Mouse (Mus musculus): ENCODE measurements at regions not wholly inside any gene's neighbourhood (a gene's known extent, or its start where the extent isn't known, plus 50 kb on each side); places are given as distances from the start of the nearest gene placed in this dataset.
A peak's percentile ranks its signal among the peaks of the same experiment; 100 is the strongest.

DNA sequence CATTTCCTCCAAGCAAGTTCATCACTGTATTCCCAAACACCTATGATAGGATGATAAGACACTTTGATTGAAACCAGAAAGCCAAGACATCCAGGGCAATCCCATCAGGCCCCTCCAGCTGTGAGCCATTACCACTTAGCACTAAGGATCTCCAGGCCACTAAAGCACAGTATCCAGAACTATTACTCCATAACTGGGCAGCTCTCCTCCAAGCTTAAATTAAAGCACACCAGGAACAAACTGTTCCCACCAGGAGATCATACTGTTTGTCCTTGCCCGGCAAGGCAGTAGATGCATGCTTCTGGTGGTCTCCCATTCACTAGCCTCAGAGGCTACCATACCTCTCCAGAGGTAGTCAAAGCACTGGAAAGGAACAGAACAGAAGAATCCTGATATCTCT lies 193.3 kb downstream of the Gm12728 start:
- Histone ChIP-seq H3K4me1 (replicated peaks) (no peaks in the 10 kb centered on the region), H3K4me3 (no peak overlapping the region), H3K4me2 (no peak overlapping the region), H3K9ac (no peak overlapping the region), H3K27me3 (no peaks in the 10 kb centered on the region), H3K9me3 (no peaks in the 10 kb centered on the region), H3K36me3 (no peaks in the 10 kb centered on the region), H3K27ac (replicated peaks) (no peak overlapping the region)
- no peak for ATAC-seq (ENCODE audit: low FRiP score, low read depth)
- 81% methylated on average over 1 of the region's 1 CpGs for WGBS

DNA sequence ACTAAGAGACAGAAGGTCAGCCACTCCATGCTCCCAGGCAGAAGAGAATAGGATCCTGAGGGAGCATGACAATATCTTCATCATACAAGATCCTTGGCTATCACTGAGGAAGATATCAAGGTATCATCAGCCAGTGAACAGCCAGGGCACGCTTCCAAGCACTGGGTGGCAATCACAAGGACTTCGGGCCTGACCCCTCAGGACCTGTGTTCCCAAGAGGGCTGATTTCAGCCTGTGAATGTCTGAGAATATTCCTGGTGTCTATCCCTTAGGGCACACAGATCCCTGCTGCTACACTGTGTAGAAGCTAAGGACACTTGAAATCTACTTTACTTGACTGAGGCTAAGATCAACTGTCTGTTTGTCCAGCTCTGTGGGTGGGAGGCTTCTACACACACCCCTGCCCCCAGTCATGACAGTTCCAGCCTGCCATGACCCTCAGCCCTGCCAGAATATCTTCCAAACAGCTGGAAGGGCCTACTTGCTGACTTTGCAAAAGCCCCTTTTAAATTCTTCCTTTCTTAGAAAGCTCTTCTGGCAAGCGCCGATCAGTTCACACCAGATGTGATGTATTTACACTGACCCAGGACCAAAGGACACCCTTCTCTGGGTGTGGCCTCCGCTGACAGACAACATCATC lies 198.4 kb downstream of the Gm12728 start:
- Histone ChIP-seq H3K9ac (no peak overlapping the region), H3K27ac (replicated peaks) (no peak overlapping the region), H3K9me3 (no peaks in the 10 kb centered on the region), H3K36me3 (no peaks in the 10 kb centered on the region), H3K4me3 (no peak overlapping the region), H3K4me2 (no peak overlapping the region), H3K4me1 (replicated peaks) (no peaks in the 10 kb centered on the region), H3K27me3 (no peaks in the 10 kb centered on the region)
- no peak for ATAC-seq (ENCODE audit: low FRiP score, low read depth)
- WGBS: 85% methylated on average over 5 of the region's 5 CpGs

DNA sequence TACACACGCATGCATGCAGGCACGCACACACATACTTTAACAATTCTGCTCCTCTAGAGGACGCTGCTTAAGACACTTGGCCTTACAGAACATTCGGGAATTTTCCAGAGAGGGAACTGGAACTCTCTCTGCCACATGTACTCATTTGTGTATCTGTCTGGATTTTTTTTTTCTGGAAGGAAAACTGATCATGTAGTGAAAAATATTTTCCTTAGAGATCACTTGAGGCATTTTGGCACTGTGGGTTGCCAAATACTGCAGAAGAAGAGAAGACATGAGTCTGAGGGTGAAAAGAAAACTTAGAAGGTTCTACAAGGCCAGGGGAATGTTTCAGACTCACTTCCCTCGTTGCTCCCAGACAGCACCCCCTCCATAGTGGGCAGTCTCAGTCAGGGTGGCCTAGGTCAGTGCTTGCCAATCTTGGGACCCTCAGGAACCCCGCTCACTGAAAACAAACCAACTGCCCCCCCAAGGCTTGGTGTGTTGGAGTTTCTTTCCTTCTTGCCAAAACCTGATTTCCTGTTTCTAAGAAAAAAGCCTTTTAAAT lies 203.0 kb downstream of the Gm12728 start:
- Histone ChIP-seq H3K9me3 (no peaks in the 10 kb centered on the region), H3K36me3 (no peaks in the 10 kb centered on the region), H3K27me3 (no peaks in the 10 kb centered on the region), H3K27ac (replicated peaks) (no peak overlapping the region), H3K4me3 (no peak overlapping the region), H3K9ac (no peak overlapping the region), H3K4me2 (no peak overlapping the region), H3K4me1 (replicated peaks) (no peaks in the 10 kb centered on the region)
- 85% methylated on average over 6 of the region's 6 CpGs for WGBS
- no peak for ATAC-seq (ENCODE audit: low FRiP score, low read depth)

GRCm38 (mm10) chr4:105994390-105994798 lies 204.7 kb downstream of the Gm12728 start:
- Histone ChIP-seq H3K27me3 (no peaks in the 10 kb centered on the region), H3K36me3 (no peaks in the 10 kb centered on the region), H3K9ac (no peak overlapping the region), H3K9me3 (no peaks in the 10 kb centered on the region), H3K4me2 (no peak overlapping the region), H3K27ac (replicated peaks) (no peak overlapping the region), H3K4me3 (no peak overlapping the region), H3K4me1 (replicated peaks) (no peaks in the 10 kb centered on the region)
- 84% methylated on average over 14 of the region's 14 CpGs for WGBS
- ATAC-seq (ENCODE audit: low FRiP score, low read depth): no peak

DNA sequence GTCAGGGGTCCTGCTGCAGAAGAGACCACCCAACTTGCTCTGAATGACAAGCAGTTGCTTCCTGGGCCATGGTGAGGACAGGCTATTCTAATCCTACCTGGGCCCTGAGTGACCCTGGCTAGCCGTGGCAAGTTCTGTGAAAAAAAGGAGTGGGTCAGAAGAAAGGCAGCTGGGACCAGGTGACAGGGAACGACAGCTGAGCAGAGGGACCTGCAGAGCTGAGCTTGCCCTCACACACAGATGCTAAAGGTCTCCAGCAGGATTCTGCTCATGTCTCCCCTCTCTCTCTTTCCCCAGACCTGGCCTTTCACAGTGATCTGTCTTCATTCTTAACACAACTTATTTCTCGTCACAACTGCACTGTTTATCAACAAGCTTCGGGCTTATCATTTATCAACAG lies 206.4 kb downstream of the Gm12728 start:
- H3K9ac ChIP-seq: no peak overlapping the region
- H3K9me3 ChIP-seq: no peaks in the 10 kb centered on the region
- no peak for ATAC-seq (ENCODE audit: low FRiP score, low read depth)
- 82% methylated on average over 4 of the region's 4 CpGs for whole genome bisulfite sequencing
- no peaks in the 10 kb centered on the region for H3K36me3 ChIP-seq
- no peak overlapping the region for H3K27ac ChIP-seq (replicated peaks)
- no peak overlapping the region for H3K4me2 ChIP-seq
- no peaks in the 10 kb centered on the region for H3K4me1 ChIP-seq (replicated peaks)
- H3K27me3 ChIP-seq: no peaks in the 10 kb centered on the region
- no peak overlapping the region for H3K4me3 ChIP-seq

DNA sequence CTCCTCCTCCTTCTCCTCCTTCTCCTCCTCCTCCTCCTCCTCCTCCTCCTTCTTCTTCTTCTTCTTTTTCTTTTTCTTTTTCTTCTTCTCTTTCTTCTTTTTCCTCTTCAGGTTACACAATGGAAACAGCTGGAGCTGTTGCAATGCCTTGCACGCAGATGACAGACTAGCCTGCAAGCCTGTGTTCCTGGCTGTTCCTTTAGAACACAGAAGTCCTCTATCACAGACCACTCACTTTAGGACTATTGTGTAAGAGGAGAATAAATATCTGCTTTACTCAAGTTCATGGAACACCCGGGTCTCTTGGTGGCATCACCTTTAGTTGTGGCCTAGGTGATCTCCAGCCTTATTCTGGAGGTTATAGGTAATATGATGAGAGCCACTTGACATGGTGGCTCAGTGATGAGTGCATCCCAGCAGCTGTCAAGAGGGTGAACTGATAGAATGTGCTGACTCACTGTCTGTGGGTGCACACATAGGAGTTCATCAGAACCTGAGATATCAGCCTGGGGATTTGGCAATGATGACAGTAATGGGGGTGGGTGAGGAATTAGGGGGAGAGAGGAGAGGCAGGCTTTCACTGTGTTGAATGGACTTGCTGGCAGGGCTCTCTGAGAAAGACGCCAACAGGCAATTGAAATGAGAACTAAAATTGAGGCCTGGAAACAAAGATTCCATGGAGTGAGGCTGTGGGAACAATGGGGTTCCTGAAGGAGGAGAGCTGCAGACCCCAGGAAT lies 207.4 kb downstream of the Gm12728 start:
- no peak for ATAC-seq (ENCODE audit: low FRiP score, low read depth)
- H3K9me3 ChIP-seq: no peaks in the 10 kb centered on the region
- H3K4me3 ChIP-seq: no peak overlapping the region
- no peaks in the 10 kb centered on the region for H3K36me3 ChIP-seq
- no peak overlapping the region for H3K27ac ChIP-seq (replicated peaks)
- no peak overlapping the region for H3K4me2 ChIP-seq
- no peaks in the 10 kb centered on the region for H3K27me3 ChIP-seq
- no peaks in the 10 kb centered on the region for H3K4me1 ChIP-seq (replicated peaks)
- WGBS: 62% methylated on average over 3 of the region's 3 CpGs
- no peak overlapping the region for H3K9ac ChIP-seq

- Histone ChIP-seq H3K27me3 (no peaks in the 10 kb centered on the region), H3K9ac (no peak overlapping the region), H3K4me3 (no peak overlapping the region), H3K36me3 (no peaks in the 10 kb centered on the region), H3K4me1 (replicated peaks) (peaks cover 3% of the 10 kb centered on the region; the same call in 1 of the 2 replicates), H3K4me2 (no peak overlapping the region), H3K9me3 (no peaks in the 10 kb centered on the region), H3K27ac (replicated peaks) (no peak overlapping the region)
- no peak for ATAC-seq (ENCODE audit: low FRiP score, low read depth)
- WGBS: 89% methylated on average over 3 of the region's 3 CpGs
These were observed 212.8 kb downstream of the Gm12728 start for GRCm38 (mm10) chr4:106002516-106002915.

DNA sequence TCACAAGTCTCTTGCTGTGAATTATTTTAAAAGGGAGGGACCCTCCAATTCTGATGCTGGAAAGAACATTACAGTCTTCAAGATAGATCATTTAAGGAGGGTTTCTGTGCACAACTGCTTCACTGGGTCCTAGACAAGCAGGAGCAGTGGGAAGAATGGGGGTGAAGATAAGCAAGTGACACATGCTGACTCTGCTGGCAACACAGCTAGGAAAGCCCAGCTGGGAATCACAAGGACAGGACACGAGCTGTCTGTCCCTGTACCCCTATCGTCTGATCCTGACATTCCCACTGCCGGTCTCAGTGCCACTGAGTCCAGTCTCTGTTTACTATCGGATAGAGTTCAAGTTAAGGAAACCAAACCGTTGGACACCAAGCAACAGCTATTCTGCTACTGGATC lies 216.3 kb downstream of the Gm12728 start:
- no peaks in the 10 kb centered on the region for H3K36me3 ChIP-seq
- H3K4me1 ChIP-seq (replicated peaks): peaks cover 12% of the 10 kb centered on the region
- no peak overlapping the region for H3K9ac ChIP-seq
- H3K27me3 ChIP-seq: no peaks in the 10 kb centered on the region
- no peak overlapping the region for H3K4me2 ChIP-seq
- no peak for ATAC-seq (ENCODE audit: low FRiP score, low read depth)
- no peaks in the 10 kb centered on the region for H3K9me3 ChIP-seq
- WGBS: 92% methylated on average over 5 of the region's 5 CpGs
- H3K27ac ChIP-seq (replicated peaks): no peak overlapping the region
- H3K4me3 ChIP-seq: no peak overlapping the region

DNA sequence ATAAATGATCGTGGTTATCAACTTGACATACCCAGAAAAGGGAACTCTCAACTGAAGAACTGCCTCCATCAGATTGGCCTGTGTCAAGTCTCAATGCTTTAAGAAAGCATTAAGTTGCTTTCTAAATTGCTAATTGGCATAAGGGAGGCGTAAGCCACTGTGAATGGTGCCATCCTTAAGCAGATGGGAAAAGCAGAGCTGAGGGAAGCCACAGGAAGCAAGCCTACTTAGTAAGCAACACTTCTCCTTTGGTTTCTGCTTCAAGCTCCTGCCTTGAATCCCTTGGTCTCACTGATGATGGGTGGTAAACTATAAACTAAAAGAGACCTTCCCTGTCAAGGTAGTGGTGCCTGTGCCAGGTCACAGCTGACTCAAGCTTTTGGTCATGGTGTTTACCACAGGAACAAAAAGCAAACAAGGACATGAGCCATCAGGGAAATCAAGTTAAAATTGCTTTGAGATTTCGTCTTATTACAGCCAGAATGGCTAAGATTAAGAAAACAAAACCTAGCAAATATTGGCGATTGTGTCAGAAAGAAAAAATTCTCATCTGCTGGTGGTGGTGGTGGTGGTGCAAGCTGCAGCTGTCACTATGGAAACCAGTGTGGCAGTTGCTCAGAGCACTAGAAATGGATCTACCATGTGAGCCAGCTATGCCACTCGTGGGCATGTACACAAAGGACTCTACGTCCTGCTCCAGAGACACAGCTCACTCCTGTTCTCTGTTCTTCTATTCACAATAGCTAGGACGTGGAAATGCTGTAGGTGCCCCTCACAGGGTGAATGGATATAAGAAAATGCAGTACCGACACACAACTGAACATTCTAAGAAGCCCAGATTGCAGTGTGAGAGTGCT lies 217.9 kb downstream of the Gm12728 start:
- 54% methylated on average over 8 of the region's 8 CpGs for WGBS
- Histone ChIP-seq H3K27me3 (no peaks in the 10 kb centered on the region), H3K9ac (no peak overlapping the region), H3K4me2 (no peak overlapping the region), H3K36me3 (no peaks in the 10 kb centered on the region), H3K9me3 (no peaks in the 10 kb centered on the region), H3K4me3 (no peak overlapping the region), H3K27ac (replicated peaks) (peak overlapping the region; percentile 49), H3K4me1 (replicated peaks) (peaks cover 12% of the 10 kb centered on the region)
- ATAC-seq (ENCODE audit: low FRiP score, low read depth): peak; percentile 65; the same call in 1 of the 2 replicates

GRCm38 (mm10) chr4:106017065-106017646 lies 227.5 kb downstream of the Gm12728 start:
- Histone ChIP-seq H3K4me1 (replicated peaks) (peaks cover 9% of the 10 kb centered on the region), H3K27ac (replicated peaks) (no peak overlapping the region), H3K27me3 (no peaks in the 10 kb centered on the region), H3K9me3 (no peaks in the 10 kb centered on the region), H3K4me2 (no peak overlapping the region), H3K9ac (no peak overlapping the region), H3K36me3 (no peaks in the 10 kb centered on the region), H3K4me3 (no peak overlapping the region)
- WGBS: 91% methylated on average over 6 of the region's 6 CpGs
- ATAC-seq (ENCODE audit: low FRiP score, low read depth): no peak

GRCm38 (mm10) chr4:106018936-106019335 lies 229.3 kb downstream of the Gm12728 start:
- H3K27me3 ChIP-seq: no peaks in the 10 kb centered on the region
- H3K9ac ChIP-seq: no peak overlapping the region
- WGBS: 70% methylated on average over 4 of the region's 4 CpGs
- H3K27ac ChIP-seq (replicated peaks): no peak overlapping the region
- H3K36me3 ChIP-seq: no peaks in the 10 kb centered on the region
- no peak for ATAC-seq (ENCODE audit: low FRiP score, low read depth)
- H3K4me2 ChIP-seq: no peak overlapping the region
- H3K4me1 ChIP-seq (replicated peaks): peaks cover 9% of the 10 kb centered on the region
- no peak overlapping the region for H3K4me3 ChIP-seq
- H3K9me3 ChIP-seq: no peaks in the 10 kb centered on the region

- no peaks in the 10 kb centered on the region for H3K27me3 ChIP-seq
- no peak for ATAC-seq (ENCODE audit: low FRiP score, low read depth)
- no peak overlapping the region for H3K4me3 ChIP-seq
- no peak overlapping the region for H3K27ac ChIP-seq (replicated peaks)
- WGBS: 70% methylated on average over 4 of the region's 4 CpGs
- H3K4me1 ChIP-seq (replicated peaks): peaks cover 9% of the 10 kb centered on the region
- H3K9me3 ChIP-seq: no peaks in the 10 kb centered on the region
- no peak overlapping the region for H3K4me2 ChIP-seq
- H3K9ac ChIP-seq: no peak overlapping the region
- H3K36me3 ChIP-seq: no peaks in the 10 kb centered on the region
These were observed 230.7 kb downstream of the Gm12728 start for GRCm38 (mm10) chr4:106020338-106020737.
